Mouse (Mus musculus) lung, embryonic 16.5 days (tissue): ENCODE measurements at regions not wholly inside any gene's neighbourhood (a gene's known extent, or its start where the extent isn't known, plus 50 kb on each side); places are given as distances from the start of the nearest gene placed in this dataset.
A peak's percentile ranks its signal among the peaks of the same experiment; 100 is the strongest.

Source experiments
- ATAC-seq: fragments of 200-750 bp; cut with Nextera tagmentation; 2 replicates; pipeline ENCODE4 v1.8.0; 2017; ENCODE audit warnings: low read depth, mild to moderate bottlenecking, moderate library complexity
- H3K27ac ChIP-seq: fragments of 300-500 bp; sonication (generic); 2 replicates; pipeline ENCODE4 v1.5.1; 2014; ENCODE audit warnings: mild to moderate bottlenecking, control low read depth, low read length
- H3K27me3 ChIP-seq: fragments of 300-500 bp; sonication (generic); 2 replicates; pipeline ENCODE4 v1.6.1; 2014; ENCODE audit warnings: low read depth, low read length, mixed read lengths; ENCODE audit not compliant: control insufficient read depth, insufficient read depth
- H3K36me3 ChIP-seq: fragments of 300-500 bp; sonication (generic); 2 replicates; pipeline ENCODE4 v1.6.1; 2014; ENCODE audit warnings: low read length; ENCODE audit not compliant: control insufficient read depth, insufficient read depth
- H3K4me1 ChIP-seq: fragments of 300-500 bp; sonication (generic); replicated peaks from 2 replicates; pipeline ENCODE4 v1.6.1; 2014; ENCODE audit warnings: low read length, mixed read lengths; ENCODE audit not compliant: control insufficient read depth, insufficient read depth
- H3K4me2 ChIP-seq: fragments of 300-500 bp; sonication (generic); 2 replicates; pipeline ENCODE4 v1.6.1; 2014; ENCODE audit warnings: low read depth, low read length, control low read depth
- H3K4me3 ChIP-seq: fragments of 300-500 bp; sonication (generic); 2 replicates; pipeline ENCODE4 v1.5.1; 2014; ENCODE audit warnings: mild to moderate bottlenecking, low read length, control low read depth
- H3K9ac ChIP-seq: fragments of 300-500 bp; sonication (generic); 2 replicates; pipeline ENCODE4 v1.6.1; 2014; ENCODE audit warnings: low read length, control low read depth
- H3K9me3 ChIP-seq: fragments of 300-500 bp; sonication (generic); 2 replicates; pipeline ENCODE4 v1.6.1; 2016; ENCODE audit warnings: low read length; ENCODE audit not compliant: control insufficient read depth
- WGBS: fragments of 180-500 bp; shearing (Covaris S2); extraction: QIAGEN DNeasy Blood & Tissue Kit; methylation state at CpG from one replicate; pipeline ENCODE4 v1.1.7; 2014; 5-methylcytosine and 5-hydroxymethylcytosine counted together

DNA sequence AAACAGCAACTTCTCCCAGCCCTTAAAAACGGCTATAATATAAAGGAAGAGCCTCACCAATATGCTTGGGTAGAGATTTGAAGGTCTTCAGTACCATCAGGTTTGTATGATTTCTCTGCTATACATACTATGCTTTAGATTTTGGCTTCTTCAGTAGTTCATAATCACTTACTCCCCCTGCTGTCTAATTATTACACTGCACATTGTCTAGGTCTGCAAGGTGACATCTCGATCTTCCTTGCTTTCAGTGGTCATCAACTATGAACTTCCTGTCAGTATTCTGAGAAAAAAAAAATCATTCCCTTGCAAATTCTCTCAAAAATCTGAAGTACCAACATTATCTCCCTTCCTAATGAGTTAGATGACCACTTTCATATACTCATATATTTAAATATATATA is 225.4 kb upstream of the Galnt5 start:
- ATAC-seq, result no peak

DNA sequence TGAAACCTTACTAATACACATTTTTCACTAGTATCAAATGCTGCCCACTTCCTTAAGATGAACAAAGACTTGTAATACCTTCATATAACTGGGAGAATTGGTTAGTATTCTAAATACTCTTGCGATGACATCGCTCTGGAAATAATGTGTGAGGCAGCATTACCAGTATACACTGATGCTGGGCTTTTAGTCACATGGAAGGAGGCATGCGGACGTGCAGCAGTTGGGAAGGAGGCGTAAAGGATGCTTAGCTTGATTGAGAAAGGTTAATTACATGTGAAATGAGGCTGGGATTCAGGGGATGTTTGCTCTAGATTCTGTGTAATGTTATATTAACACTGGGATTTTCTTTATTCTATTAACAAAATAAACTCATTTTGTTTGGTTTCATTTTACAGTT is 221.5 kb upstream of the Galnt5 start:
- Histone ChIP-seq H3K4me3 (no peak overlapping the region), H3K9ac (no peak overlapping the region), H3K4me1 (no peaks in the 10 kb centered on the region), H3K36me3 (no peaks in the 10 kb centered on the region), H3K27me3 (no peaks in the 10 kb centered on the region), H3K27ac (no peak overlapping the region), H3K4me2 (no peak overlapping the region), H3K9me3 (no peaks in the 10 kb centered on the region)
- ATAC-seq, result no peak
- 81% methylated on average over 5 of the region's 5 CpGs for WGBS

More for the DNA sequence above, 225.4 kb upstream of the Galnt5 start:
- Histone ChIP-seq H3K27me3 (no peaks in the 10 kb centered on the region), H3K4me1 (no peaks in the 10 kb centered on the region), H3K36me3 (no peaks in the 10 kb centered on the region), H3K9ac (no peak overlapping the region), H3K4me2 (no peak overlapping the region), H3K4me3 (no peak overlapping the region), H3K27ac (no peak overlapping the region), H3K9me3 (no peaks in the 10 kb centered on the region)
- 75% methylated on average over 2 of the region's 2 CpGs for WGBS

DNA sequence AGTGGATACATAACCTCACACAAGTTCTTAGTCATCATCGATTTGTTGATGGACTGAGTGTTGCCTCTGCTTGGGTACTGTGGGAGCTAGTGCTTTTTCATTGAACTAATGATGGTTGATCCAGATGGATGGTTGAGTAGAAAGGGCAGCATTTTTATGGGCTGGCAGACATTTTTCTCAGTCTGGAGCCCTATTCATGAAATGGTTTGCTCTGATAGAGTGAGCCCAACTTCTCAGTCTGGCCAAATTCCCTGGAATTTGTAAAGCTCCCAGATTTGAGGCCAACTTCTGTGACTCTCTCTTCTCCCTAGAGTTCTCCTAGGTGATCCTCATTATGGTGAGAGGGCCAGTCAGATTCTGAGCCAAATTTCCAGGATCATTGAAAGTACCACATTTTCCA is 216.8 kb upstream of the Galnt5 start:
- ATAC-seq, result no peak
- Histone ChIP-seq H3K9me3 (no peaks in the 10 kb centered on the region), H3K4me3 (no peak overlapping the region), H3K36me3 (no peaks in the 10 kb centered on the region), H3K4me1 (no peaks in the 10 kb centered on the region), H3K27me3 (no peaks in the 10 kb centered on the region), H3K4me2 (no peak overlapping the region), H3K9ac (no peak overlapping the region), H3K27ac (no peak overlapping the region)
- WGBS, result 85% methylated on average over 1 of the region's 1 CpGs

DNA sequence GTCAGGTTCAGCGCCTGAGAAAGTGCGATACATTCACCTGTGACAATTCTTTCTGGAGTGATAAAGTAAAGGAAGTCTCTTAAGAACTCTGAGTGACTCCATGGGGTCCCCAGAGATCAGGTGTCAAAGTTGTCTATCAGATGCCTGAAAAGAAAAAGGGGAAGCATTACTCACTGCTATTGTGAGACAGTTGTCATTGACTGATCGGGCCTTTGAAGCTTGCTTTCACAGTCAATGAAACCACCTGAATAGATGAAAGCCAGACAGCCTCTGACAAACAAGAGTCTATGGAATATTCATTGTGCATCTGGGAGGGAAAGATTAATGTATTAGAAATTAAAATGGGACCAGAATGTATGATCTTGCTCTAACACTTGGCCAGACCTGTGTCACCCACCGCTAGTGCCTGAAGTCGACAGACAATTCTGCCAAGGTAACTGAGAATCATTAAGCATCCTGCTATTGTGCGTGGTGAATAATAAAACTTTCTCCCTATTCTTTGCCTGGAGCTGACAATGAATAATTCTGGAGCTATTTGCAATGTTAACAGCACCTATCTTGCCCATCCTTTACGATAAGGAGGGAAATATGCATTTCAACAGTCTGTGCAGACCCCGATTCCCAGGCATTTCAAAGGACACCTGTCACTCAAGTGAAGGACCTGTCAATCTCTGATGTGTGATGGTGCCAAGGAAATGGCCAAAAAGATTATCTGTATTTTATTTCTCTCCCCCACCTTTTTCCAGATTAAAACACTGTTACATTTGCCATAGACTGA is 204.0 kb upstream of the Galnt5 start:
- Histone ChIP-seq H3K9ac (no peak overlapping the region), H3K4me3 (no peak overlapping the region), H3K36me3 (no peaks in the 10 kb centered on the region), H3K9me3 (no peaks in the 10 kb centered on the region), H3K27me3 (no peaks in the 10 kb centered on the region), H3K4me2 (no peak overlapping the region), H3K27ac (no peak overlapping the region), H3K4me1 (no peaks in the 10 kb centered on the region)
- WGBS, result 79% methylated on average over 8 of the region's 8 CpGs
- ATAC-seq, result no peak

DNA sequence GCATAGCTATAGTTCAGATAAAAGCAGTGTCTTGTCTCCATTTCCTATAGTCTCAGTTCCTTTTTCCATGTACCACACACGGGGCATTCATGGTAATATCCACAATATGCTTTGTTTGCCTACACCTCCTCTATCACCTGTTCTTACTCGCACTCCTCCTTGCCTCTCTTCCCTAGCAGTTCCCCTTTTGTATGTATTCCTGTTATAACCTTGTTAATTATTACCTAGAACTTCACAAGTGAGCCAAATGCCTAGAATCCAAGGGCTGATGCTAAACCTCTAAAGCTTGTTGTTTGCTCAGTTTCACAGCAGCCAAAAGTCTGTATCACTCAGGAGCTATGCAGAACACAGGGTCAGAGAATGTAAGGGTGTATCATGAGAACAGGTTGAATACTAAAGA is 198.4 kb upstream of the Galnt5 start:
- Histone ChIP-seq H3K27ac (no peak overlapping the region), H3K4me3 (no peak overlapping the region), H3K9ac (no peak overlapping the region), H3K4me1 (no peaks in the 10 kb centered on the region), H3K36me3 (no peaks in the 10 kb centered on the region), H3K27me3 (no peaks in the 10 kb centered on the region), H3K4me2 (no peak overlapping the region), H3K9me3 (no peaks in the 10 kb centered on the region)
- 43% methylated on average over 2 of the region's 2 CpGs for WGBS
- ATAC-seq, result 0 out of 2 replicates have a peak, but pooled peaks have one; percentile 28

DNA sequence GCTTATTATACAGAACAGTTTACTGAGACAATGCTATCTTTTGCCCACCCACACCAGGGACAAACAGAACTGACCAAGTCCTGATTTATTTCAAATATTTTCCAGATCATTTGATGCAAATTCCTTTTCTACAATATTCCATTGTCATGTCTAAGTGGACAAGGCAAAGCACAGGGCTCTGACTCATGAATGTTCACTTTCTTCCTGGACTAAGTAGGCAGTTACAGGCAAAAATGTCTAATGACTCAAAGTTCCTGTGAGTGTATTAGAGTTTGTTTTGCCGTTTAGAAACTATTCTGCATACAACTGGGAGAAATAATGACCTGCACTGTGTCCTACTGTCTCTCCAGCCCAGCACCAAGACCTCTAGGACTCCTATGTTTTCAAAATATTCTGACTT is 189.8 kb upstream of the Galnt5 start:
- no peaks in the 10 kb centered on the region for H3K4me1 ChIP-seq
- H3K9ac ChIP-seq, result no peak overlapping the region
- no peak for ATAC-seq
- no peak overlapping the region for H3K27ac ChIP-seq
- no peaks in the 10 kb centered on the region for H3K36me3 ChIP-seq
- H3K9me3 ChIP-seq, result no peaks in the 10 kb centered on the region
- no peak overlapping the region for H3K4me2 ChIP-seq
- H3K4me3 ChIP-seq, result no peak overlapping the region
- H3K27me3 ChIP-seq, result no peaks in the 10 kb centered on the region
- WGBS, result 49% methylated on average over 1 of the region's 1 CpGs

DNA sequence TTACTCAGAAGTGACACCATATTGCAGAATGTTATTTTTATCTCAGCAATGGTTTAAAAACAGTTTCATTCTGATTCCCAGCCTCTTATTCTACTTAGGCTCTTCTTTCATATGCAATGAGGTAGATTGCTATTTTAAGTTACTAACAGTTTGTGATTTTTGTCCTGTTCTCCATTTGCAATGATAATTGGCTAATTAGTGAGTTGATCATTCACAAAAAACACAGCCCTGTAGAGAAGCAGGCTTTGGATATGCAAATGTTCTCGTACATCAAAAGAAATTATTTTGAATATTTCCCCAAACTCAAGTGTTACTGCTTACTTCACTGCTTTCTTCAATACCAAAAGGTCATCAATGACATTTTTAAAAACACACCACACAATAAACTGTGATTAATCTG is 184.7 kb upstream of the Galnt5 start:
- ATAC-seq, result no peak
- Histone ChIP-seq H3K27me3 (no peaks in the 10 kb centered on the region), H3K4me1 (no peaks in the 10 kb centered on the region), H3K9me3 (no peaks in the 10 kb centered on the region), H3K36me3 (no peaks in the 10 kb centered on the region), H3K9ac (no peak overlapping the region), H3K4me3 (no peak overlapping the region), H3K4me2 (no peak overlapping the region), H3K27ac (no peak overlapping the region)
- 68% methylated on average over 1 of the region's 1 CpGs for WGBS

DNA sequence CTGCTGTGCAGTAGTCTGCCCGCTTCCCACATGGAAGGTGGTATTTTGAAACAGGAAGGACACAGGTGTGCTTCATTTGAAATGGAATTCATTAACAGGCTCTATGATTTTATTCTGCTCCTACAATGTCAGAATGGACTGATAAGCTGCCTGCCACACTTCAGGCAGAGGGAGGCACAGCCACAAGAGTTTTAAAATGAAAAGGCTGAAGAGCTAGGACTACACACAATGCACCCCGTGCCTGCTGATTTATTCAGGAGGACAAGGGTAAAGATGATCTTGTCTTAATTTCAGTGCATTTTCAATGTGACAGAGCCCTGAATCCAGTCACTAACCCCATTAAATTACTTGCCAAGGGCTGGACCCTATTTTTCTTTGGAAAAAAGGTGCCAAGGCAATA is 177.3 kb upstream of the Galnt5 start:
- Histone ChIP-seq H3K4me3 (no peak overlapping the region), H3K9ac (no peak overlapping the region), H3K9me3 (no peaks in the 10 kb centered on the region), H3K4me2 (no peak overlapping the region), H3K27ac (no peak overlapping the region), H3K4me1 (no peaks in the 10 kb centered on the region), H3K36me3 (no peaks in the 10 kb centered on the region), H3K27me3 (no peaks in the 10 kb centered on the region)
- ATAC-seq, result no peak
- WGBS, result 73% methylated on average over 2 of the region's 2 CpGs

DNA sequence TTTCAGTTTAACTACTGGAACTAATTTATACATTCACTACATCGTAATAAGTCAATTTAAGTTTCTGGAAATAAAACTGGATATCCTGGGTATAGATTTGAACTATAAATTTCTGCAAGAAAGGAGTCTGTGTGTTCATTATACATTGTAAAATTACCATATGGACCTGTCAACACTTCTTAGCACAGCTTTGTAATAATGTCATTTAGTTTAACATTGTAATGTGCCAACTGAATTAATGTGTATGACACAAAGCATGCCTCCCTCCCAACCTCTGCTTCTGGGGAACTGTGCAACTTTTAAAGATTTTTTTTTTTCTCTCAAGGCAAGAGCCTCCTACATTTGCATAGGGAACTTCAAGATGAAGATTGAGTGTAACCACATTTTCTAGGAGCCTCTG is 176.8 kb upstream of the Galnt5 start:
- no peak for ATAC-seq
- no peaks in the 10 kb centered on the region for H3K9me3 ChIP-seq
- 80% methylated on average over 1 of the region's 1 CpGs for WGBS
- H3K4me3 ChIP-seq, result no peak overlapping the region
- H3K27ac ChIP-seq, result no peak overlapping the region
- H3K27me3 ChIP-seq, result no peaks in the 10 kb centered on the region
- no peak overlapping the region for H3K9ac ChIP-seq
- H3K4me2 ChIP-seq, result no peak overlapping the region
- no peaks in the 10 kb centered on the region for H3K36me3 ChIP-seq
- H3K4me1 ChIP-seq, result no peaks in the 10 kb centered on the region

DNA sequence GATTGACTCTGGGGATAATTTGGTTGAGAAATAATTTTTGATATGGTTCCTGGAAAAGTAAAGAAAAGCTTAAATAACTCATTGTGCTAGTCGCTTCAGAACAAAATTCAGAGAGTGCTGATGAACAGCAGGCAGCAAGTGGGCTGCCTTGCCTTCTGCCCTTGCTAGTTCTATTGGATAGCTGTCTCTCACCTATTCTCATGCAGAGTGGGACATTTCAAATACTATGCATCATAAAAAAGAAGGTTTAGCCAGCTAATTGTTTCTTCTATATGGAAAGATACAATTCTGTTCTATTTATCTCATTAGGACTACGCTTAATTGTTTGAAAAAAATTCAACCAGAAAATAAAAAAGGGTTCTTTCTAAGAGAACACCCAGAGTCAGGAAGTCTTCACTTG is 169.4 kb upstream of the Galnt5 start:
- H3K9ac ChIP-seq, result no peak overlapping the region
- H3K27me3 ChIP-seq, result no peaks in the 10 kb centered on the region
- no peaks in the 10 kb centered on the region for H3K4me1 ChIP-seq
- no peak overlapping the region for H3K4me3 ChIP-seq
- H3K4me2 ChIP-seq, result no peak overlapping the region
- no peaks in the 10 kb centered on the region for H3K9me3 ChIP-seq
- no peaks in the 10 kb centered on the region for H3K36me3 ChIP-seq
- H3K27ac ChIP-seq, result no peak overlapping the region
- no peak for ATAC-seq
- WGBS, result 64% methylated on average over 2 of the region's 2 CpGs
